Mouse (Mus musculus) gastrocnemius, adult 8-10 months (tissue): Measurements from ENCODE around the gene Rab3ip. TPM values are rescaled to one million over a fixed set of nuclear protein-coding genes. Genes with fewer than 3 reads are reported as not detected.

Experiments
- DNase-seq, 2 experiments: peaks; one replicate each; pipeline ENCODE4 v3.0.0; 2022; ENCODE audit warnings: low spot score in 2 of 2
- total RNA-seq, 4 experiments: library from RNA; stranded (reverse); gene quantifications; 2 replicates each; pipeline ENCODE4 v1.2.4; 2022

The Rab3ip gene
- total RNA-seq, 4 experiments from 2014 or later: 25.0 to 47.1 (median 34.0) TPM

DNA sequence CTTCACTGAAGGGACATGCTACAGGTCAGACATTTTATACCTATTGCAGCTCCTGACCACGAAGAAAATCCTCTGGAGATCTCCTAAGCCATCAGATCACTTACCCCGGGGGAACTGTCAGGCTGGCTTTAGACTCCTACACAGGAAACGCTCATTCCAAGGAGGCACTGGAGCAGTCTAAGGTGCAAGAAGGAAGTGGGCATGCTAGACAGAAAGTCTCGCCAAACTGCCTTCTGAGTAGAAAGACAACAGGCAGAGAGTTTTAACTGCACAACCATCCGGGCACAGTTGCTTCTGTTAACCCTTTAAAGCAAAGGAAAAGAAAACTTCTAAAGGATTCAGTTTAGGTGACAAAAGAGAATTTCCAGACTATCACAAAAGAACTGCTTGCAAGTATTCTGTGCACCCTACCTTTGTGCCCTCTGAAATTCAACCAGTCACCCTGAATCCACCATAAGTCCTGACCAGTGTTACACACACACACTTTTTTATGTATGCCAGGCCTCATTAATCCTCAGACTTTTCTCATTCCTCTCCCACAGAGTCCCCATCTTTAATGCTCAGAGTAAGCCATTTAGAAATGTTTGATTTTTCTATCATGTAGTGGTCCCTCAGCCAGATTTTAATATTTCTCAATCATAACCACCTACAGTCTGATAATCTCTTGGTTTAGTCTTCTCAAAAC is 7.4 kb upstream of the Rab3ip start:
- DNase-seq: no peak

DNA sequence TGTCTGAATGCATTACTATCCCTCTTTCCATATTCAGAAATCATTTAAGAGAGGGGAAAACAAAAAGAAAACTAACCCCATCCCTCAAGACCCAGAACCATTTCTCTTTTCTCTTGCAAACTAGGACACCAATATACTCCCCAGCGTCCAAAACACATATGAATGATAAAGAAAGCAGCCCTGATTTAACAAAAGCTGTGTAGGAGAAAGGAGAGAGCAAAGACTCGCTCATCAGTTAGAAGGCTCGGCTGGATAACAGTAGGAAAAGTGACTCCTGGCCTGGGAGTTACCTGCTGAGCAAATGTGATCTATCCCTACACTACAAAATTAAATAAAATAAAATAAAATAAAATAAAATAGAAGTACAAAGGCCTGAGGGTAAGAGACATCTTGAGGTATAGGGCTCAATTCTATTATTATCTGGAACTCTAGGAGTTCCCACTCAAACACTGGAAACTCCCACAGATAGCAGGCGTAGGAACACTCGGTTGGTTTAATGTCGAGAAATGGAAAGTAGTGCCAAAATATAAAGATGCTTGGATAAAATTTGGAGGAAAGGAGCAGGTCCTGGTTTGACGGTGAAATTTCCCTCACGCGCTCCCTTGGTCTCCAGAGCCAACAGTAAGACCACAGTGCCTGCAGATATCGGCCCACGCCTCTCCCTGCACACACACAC is 6.1 kb upstream of the Rab3ip start:
- DNase-seq: no peak

DNA sequence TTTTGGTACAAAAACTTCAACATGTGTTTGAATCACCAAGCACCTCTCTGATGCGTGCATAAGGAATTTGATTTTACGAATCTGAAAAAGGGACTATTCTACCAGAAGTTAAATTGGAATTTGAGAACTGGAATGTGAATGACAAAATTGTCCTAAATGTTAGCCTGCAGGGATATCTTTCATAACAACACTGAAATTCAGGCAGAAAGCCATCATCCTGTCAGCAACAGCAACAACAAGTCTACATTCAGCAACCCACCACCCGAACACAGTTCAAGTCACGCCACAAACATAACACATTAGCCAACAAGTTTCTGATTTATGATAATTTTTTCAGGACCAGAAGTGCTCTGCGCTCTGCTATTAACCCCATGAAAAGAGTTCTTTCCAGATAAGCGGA is 4.6 kb upstream of the Rab3ip start:
- no peak for DNase-seq

DNA sequence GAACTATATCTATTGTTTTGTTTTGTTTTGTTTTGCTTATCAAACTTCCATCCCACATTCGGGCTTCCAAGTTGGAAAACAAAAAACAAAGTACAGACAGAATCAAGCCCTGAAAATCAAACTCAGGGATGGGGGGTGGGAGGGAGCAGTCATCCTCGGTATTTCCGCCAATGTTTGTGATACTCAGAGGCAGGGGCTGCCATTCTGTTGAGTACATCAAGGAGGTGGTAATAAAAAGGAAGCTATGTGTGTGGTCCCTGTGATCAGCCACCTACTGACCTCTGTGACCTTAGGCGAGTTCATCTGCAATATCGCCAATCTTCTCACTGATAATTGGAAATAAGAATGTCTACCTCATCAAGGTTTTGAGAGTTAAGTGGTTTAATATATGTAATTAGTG is 317 bp upstream of the Rab3ip start:
- DNase-seq: no peak

DNA sequence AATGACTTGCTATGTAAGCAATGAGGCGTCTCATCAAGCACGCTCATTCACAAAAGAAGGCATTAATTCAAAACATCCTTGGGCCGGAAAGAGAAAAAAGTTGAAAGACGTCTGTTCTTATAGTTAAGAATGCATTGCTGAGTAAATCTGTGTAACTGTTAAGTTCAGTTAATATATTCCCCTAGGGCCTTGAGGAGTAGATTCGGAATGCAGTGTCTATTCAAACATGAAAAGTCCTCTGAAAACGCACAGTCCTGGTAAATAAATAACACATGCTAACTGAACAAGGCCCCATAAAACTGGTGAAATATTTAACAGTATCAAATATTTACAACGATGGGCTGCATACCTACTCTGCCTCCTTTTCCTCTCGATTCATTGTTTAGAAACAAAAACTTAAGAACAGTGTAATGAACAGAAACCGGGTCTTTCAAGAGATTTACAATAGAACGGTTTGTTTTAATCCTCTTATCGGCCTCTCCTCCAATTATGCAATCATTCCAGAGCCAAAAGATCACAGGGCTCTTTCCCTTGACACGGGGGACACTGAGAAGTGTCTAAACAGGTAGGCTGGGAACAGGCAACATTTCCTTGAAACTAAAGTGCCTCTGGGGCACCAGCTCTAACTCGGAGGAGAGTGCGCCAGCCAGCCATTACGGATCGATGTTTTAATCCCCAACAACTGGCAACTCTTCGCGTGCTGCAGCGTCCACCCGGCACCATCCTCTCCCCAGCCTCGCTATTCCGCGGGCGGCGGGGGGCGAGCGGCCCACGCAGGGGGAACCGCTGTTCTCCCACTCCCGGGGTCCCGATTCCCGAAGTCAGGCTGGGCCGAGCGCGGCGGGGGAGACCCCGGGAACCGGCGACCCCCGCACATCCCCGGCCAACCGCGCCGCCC is 1.2 kb downstream of the Rab3ip start:
- peak in 1 of 2 experiments; percentile 16 for DNase-seq

DNA sequence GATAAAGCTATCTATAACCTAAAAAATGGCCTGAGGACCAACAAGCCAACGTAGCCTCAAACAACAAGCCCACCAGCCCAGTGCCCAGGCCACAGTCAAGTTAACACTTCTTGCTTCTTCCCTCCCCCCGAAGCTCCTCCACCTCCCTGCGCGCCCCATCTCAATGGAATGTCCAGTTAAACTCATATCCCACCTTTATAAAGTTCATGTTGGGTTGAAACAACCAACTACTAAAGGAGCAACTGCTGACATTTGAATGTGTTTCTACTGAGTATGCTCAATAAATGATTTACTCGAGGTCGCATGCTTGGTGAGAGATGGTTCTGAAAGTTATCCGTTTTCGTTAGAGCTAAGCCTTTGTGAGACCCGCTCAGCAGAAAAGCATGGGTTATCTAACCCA is 2.2 kb downstream of the Rab3ip start:
- DNase-seq: no peak

DNA sequence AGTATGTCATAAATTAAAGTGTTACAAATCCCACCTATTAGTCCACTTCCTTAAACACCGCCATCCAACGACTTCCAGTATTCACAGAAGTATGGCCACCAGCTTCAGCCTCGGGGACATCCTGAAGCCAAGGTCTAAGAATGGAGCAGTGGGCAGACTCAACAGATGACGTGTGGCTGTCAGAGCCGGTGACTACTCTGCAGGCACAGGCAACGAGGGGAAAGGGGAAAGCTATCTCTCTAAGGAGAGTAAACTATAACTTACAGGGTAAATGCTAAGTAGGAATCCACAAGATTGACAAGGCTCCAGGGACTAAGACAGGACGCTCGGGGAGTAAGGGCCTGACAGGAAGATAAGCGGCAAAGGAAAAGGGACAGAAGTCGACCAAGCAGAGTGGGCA is 5.6 kb downstream of the Rab3ip start:
- no peak for DNase-seq

DNA sequence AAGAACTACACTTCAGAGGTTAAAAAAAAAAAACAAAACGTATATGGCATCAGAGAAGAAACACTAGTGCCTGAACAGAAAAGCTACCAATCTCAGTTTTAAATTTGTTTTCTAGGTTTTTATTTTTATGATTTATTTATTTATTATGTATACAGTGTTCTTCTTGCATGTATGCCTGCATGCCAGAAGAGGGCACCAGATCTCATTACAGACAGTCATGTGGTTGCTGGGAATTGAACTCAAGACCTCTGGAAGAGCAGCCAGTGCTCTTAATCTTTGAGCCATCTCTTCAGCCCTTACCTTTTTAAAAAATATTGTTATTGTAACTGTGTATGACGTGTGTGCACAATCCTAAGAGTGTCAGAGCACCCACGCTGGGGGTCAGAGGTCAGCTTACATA is 6.4 kb downstream of the Rab3ip start:
- DNase-seq: no peak

DNA sequence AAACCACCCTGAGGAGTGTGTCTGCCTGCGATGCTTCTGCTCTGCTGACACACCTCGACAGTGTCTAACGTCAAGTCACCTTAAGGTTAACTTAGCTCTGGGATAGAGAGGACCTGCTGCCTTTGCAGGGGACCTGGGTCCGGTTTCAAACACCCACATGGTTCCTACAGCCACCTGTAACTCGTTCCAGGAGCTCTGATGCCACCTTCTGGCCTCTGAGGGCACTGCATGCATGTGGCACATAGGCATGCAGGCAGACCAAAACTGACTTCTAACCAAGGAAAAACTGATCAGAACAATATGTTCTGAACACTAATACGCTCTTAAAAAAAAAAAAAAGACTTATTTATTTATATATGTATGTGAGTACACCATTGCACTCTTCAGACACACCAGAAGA is 7.5 kb downstream of the Rab3ip start:
- no peak for DNase-seq

DNA sequence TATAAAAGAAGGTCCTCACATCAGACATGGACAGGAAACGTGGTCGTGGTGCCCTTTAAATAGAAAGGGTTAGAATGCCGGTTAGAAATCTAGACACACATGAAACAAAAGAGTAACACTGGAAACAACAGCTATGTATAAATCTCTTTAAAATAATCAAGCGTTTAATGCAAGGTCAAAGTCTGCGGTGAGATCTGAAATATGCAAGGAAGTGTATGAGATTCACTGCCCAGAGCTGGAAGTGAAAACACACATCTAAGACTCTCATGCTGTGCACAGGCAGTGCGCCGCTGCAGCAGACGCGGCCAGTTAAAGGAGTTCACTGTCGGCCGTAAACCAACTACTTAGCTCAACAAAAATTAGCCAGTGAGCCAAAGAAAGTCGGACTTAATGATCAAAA is 15.5 kb downstream of the Rab3ip start:
- no peak for DNase-seq

DNA sequence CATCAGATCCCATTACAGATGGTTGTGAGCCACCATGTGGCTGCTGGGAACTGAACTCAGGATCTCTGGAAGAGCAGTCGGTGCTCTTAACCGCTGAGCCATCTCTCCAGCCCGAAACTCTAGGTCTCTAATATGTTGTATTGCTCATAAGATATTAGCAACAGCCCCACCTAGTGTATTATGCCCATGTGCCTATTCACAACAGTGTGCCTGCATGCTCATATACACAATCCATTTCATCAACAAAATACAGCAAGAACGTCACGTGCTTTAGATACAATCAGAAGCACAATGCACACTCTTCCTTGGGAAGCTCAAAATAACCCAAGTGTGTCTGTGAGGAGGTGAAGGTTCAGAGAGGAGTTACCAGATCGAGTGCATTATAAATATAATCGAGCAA is 16.8 kb downstream of the Rab3ip start:
- DNase-seq: no peak

DNA sequence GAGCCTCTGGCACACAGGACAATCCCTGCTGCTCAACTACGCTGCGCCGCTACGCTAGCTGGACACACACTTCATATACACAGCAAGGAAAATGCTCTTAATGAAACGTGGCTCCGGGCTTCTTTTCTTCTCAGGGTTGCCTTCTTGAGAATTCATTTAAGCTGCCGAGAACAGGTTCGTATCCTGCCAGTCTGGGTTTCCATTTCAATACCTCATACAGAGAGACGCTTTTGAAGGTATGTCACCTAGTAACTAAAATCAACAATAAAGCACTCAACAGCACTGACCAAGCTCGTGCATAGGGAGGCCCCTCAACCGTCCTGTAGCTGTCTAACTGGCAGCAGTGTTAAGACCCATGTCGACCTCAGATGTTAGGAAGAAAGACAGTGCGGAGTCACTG is 18.2 kb downstream of the Rab3ip start:
- DNase-seq: no peak

DNA sequence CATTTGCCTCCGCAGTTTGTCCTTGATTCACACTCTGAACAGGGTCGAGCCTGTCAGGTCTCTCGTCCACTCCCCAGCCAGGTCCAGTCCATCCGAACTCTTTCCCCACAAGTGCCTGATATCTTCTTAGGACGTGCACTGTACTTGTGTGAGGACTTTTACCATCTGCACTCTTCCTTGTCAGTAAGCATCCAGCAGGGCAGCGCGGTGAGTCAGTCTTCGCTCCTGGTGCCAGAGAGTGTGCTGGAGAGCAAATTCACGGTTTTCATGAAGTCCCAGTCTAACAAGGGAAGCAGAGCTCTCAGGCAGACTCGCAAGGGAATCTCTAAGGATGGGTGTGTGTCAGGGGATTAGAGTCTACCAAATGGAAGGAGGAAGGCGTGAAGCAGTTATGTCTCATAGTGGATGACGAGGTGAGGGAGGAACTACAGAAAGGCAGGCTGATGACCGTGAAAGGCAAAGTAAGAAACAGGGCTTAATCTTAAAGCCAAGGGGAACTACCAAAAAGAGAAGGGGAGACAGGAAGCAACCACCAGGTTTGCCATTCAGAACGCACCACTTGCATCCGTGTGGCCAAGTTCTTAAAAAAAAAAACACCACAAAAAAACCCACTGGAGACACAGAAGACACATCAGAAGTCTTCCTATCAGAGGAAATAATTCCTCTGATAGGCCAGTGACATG is 18.9 kb downstream of the Rab3ip start:
- DNase-seq: no peak

DNA sequence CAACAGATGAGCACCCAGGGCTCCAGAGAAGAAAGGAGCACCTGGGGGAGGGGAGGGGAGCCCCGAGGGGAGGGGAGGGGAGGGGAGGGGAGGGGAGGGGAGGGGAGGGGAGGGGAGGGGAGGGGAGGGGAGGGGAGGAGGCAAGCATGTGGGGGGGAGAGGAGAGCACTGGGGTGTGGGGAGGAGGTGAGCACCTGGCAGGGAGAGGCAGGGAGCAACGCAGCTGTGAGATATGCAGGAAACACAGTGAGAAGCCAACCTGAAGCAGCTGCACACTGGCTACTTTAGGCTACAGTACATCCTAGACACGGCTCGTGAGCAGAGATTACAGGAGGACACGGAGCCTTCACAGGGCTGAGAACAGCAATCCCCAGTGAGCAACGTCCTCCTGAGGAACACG is 19.6 kb downstream of the Rab3ip start:
- no peak for DNase-seq

DNA sequence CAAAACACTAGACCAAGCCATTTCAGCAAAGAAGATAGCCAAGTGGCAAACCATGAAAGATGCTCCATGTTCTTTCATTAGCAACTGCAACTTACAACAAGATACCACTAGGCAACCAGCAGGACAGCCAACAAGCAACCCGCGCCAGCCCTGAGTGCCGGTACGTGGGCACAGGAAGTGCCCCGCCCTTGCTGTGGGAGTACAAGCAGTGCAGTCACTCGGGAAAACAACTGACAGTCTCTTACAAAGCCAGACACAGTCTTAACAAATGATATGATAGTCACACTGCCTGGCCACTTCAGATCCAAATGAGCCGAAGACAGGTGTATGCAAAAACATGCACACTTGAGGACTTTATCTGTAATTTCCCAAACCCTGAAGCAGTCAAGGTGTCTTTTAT is 20.1 kb downstream of the Rab3ip start:
- DNase-seq: no peak

DNA sequence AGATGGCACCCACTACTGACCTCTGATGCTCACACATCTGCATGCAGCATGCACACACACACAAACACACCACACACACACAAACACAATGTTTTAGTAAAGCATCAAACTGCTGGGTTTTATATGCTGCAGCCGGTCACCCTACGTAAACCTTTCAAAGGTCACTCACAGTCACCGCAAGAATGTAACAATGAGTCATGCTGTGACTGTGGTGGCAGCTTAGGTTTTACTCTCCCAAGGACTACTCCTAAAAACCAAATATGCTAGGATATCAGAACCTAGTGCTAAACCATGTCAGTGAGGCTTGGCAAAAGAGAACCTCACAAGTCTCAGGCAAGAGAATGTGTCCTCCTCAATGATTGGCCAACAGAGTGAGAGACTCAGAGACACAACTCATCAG is 21.7 kb downstream of the Rab3ip start:
- DNase-seq: no peak

DNA sequence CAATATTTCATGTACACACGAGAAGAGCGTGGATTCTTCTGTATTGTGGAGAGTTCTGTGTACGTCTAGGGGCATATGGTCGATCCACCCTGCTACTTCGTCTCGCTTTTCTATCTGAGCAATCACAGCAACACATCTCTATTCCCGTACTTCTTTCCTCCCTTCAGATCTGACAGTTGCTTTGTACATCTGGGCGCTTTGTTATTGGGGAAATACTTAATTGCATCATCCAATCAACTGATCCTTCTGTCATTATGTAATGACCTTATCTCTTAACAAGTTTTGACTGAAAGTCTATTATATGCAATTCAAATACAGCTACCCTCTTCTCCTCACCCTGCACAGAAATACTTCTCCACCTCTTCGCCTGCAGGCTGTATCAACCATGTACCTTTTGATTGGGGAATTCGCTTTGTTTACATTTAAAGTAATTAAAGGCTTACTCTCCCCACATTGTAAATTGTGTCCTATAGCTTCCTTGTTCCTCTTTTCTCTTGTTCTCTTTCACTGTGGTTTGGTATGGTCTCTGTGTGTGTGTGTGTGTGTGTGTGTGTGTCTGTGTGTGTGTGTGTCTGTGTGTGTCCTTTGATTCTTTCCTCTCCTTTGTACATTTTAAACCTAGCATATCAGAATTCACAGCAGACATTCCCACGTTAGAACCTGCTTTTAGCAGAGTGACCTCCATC is 24.0 kb downstream of the Rab3ip start:
- DNase-seq: no peak

DNA sequence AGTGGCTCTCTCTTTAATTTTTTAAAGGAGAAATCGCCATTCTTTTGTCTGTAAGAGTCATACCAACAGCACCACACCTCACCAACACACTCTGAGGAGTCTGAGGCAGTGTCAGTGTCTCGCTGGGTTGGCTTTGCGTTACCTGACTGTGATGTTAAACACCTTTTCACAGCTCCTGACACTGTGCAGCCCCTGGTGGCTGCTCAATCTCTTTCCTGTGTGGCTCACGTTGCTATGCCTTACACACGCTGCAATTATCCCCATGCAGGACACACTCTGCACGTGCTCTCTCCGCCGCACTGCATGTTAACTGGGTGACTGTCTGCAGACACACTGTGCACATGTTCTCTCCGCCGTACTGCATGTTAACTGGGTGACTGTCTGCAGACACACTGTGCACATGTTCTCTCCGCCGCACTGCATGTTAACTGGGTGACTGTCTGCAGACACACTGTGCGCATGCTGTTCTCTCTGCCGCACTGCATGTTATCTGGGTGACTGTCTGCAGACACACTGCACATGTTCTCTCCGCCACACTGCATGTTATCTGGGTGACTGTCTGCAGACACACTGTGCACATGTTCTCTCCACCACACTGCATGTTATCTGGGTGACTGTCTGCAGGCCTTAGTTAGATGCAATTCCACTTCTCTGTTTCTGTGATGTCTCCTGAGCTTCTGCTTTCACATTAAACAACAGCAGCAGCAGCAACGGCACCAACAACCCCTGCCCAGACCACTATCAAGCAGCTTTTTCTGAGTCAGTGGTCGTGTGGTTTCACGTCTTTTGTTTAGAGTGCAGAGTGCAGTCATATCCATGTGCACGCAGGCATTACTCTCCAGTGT is 26.7 kb downstream of the Rab3ip start:
- DNase-seq: no peak

DNA sequence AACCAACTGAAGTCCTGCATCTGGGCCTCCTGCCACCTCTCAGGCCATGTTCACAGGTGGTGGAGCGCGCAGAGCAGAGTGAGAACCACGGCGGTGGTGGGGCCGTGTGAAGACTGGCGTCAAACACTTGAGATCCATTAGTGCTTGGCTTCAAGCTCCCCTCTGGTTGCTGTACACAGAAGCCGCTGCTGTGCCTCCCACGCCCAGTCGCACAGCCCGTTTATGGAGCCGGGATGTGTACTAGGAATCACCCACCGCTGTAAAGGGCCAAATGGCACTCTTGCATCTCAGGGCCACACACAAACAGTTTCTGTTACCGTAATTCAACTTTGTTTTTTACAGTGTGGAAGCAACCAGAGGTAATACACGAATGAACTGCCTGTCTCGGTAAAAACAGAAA is 28.4 kb downstream of the Rab3ip start:
- no peak for DNase-seq

DNA sequence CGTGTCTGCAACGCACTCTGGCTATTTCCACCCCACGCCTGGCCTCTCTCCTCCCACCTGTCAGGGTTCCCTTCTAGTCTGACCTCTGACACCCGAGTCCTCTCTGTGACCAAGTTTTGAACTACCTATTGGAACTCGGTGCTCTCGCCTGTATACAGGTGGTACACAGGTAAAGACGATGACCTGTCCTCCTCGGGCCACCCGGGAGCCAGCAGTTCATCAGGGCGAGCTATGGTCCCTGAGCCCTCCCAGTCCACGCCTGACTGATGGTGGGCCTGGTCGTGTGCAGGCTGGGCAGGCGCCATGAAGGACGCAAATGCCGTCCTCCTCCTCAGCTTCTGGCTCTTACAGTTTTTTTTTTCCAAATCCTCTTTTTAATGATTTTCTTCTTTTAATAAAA is 29.2 kb downstream of the Rab3ip start:
- DNase-seq: no peak
